Mouse (Mus musculus): ENCODE measurements around the gene 1700025C18Rik. TPM values are rescaled to one million over a fixed set of nuclear protein-coding genes. Genes with fewer than 3 reads are reported as not detected.

1700025C18Rik gene
- total RNA-seq, 4 experiments from 2014 or later, result not detected

DNA sequence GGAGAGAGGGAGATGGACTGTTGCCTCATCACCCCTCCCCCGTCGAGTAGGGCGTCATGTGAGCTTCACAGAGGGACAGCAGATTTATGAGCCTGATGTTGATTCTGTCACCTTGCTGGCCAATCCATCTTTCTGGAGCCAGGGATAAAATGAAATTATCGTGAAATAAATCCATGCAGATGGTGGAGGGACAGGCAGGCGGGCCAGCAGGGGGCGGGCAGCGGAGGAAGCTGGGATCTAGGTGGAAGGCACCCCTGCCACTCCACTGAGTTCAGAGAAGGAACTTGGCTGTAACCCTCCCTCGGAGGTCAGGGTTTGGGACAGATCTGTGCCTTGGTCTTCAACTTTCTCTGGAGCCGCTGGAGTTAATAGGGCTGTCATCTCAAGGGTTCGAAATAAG, 11.9 kb downstream of the 1700025C18Rik start:
- no peak for DNase-seq (ENCODE audit: low spot score in 2 of 2)

DNA sequence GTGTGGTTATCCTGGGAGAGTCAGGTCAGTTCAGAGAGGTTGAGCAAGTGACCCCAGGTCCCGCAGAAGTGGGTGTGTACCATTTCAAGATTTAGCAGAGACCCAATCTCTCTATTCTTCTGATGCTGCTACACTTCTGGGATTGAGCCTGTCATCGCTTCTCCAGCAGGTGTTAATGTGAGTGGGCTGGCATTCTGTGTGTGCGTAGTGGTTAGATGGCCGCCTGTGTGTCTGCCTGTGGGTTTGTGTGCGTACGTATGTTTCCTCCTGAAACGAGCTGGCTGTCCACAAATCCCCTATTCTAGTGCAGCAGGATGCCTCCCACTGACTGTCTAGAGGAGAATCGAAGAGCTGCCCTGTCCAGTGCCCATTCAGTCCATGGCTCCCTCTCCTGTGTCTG, 12.5 kb downstream of the 1700025C18Rik start:
- DNase-seq (ENCODE audit: low spot score in 2 of 2), result no peak

DNA sequence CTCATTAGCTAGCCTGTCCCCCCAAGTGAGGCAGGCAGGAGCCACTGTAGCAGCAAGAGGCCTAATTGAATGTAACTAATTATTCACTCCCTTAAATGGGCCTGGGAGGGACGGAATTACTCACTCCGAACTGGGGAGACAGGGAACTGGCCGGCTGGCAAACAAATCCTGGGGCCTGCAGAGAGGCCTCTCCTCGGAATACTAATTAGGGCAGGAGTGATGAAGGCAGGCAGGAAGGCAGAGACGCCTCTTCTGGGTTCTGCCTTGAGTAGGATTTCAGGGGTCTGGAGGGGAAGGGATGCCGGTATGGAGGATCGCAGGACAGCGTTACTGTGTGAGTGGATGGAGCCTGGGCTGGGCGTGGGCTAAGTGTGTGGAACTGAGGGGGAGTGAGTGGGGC, 13.5 kb downstream of the 1700025C18Rik start:
- DNase-seq (ENCODE audit: low spot score in 2 of 2), result no peak

DNA sequence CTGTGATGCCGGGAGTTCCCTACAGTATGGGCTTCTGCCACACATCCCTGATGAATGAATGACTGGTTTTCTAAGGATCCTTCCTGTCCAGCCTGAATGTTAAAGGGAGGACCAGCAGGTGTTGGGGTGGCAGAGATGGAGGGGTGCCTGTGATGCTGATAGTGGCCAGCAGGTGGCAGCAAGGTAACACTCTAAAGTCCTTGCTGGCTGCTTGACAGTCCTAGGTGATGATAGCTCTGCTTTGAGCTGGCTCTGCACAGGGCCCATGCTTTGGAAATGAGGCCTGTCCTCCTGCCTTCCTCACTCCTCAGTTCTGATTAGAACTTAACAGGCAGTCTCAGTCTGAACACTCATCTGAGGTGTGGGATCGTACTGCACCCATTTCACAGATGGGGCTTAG, 15.6 kb downstream of the 1700025C18Rik start:
- peak; percentile 50 to 51 for DNase-seq (ENCODE audit: low spot score in 2 of 2)

DNA sequence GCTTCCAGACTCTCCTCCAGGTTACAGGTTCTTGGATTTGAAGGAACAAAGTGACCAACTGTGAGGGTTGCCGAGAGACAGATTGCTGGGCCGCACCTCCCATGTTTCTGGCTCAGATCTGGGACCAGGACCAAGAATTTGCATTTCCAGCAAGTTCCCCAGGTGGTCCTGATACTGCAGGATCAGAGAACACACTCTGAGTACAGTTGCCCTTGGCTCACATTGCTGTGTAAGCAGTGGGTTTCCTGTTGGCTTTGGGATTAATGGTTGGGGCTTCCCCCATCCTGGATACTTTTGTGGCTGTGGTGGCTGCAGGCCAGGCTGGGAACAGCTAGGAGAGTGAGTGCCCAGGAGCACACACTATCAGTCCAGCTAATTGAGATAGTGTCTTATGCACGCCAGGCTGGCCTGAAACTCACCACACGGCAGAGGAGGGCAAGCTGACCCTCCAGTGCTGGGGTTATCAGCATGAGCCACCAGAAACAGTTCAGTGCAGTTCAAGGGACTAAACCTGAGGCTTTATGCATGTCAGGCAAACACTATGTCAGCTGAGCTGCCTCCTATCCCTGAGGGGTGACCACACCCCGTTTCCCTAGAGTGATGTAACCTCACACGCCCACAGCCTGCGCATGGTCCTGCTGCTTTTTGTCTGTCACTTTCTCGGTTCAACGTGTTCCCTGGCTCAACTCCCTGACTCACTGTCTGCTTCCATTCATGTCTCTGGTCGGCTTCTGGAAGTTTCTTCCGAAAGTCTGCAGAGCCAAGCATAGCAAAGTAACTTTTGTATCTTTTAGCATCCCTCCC, 16.3 kb downstream of the 1700025C18Rik start:
- DNase-seq (ENCODE audit: low spot score in 2 of 2), result no peak

DNA sequence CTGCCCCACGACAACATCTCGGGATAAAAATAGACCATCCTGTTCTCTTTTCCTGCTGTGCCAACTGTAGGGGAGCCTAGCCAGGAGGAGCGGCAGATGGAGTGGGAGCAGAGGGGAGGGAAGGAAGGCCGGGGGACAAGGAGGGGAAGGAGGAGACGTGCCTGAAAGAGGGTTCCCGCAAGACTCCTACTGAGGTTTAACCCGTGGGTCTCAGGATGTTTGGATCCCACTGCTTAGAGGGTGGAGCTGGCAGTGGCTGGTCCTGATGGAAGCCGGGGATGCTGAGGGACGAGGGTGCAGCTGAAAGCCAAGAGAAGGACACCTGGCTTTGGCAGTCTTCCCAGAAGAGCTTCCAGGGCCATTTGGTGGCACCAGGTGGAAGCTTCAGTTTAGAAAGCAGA, 17.2 kb downstream of the 1700025C18Rik start:
- DNase-seq (ENCODE audit: low spot score in 2 of 2), result no peak

DNA sequence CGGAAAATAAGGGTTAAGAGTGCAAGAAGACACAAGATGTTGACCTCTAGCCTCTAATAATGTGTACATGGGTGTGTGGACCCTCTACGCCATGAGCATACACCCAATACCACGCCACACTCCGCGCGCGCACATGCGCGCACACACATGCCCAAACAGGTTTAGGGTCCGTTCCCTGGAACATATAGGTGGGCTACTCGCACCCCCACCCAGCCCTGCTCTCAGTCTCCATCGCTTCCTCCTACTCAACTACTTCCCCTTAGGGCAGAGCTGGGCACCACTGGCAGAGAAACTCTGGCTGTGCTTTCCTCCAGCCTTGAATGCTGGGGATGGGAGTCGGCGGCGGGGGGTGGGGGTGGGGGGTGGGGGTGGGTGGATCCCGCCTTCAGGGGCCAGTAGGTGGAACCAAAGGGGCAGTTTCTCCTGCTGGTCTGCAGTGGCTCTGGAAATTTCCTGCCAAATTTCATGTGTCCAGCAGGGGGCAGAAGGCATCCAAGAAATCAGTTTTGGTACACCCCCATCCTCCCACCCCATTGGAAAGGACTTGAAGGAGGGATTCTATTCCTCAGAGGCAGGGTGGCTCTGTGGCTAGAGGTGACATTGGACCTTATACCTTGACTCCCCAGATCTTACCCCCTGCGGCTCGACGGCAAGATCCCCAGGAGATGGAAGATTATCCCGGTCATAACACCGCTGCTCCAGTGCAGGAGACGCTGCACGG, 20.3 kb downstream of the 1700025C18Rik start:
- DNase-seq (ENCODE audit: low spot score in 2 of 2), result peak; percentile 21 to 29

DNA sequence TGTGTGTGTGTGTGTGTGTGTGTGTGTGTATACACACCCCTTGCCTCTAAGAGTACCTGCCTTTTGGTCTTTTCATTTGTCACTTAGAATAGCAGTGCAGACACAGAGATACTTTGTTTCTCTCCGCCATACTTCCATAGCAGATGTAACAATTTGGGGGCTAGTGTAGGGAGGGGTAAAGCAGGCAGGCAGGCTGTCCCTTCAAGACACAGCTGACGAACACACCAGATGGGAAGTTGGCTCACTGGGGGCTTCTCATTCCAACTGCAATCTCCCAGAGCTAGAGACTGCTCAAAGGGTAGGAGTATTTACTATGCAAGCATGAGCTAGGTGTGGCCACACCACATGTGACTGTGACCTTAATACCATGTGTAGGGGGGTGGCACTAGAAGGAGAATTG, 21.7 kb downstream of the 1700025C18Rik start:
- DNase-seq (ENCODE audit: low spot score in 2 of 2), result no peak

DNA sequence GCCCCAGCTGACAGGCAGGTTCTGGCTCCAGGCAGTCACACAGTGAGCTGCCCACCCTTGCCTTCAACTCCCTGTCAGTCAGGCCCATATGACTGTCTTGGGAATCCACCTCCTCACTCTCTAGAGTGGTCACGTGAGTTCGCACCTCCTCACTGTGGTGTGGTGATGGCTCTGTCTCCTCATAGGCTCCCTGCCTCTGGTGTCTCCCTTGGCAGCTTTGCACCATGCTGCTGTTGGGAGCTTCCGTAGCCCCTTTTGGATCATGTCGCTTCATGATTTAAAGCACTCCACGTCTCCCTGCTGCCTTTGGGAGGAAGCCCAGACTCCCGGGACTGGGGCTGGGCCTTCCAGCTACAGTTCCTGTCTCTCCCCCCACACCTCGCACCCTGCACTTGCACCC, 26.1 kb downstream of the 1700025C18Rik start:
- DNase-seq (ENCODE audit: low spot score in 2 of 2), result no peak

DNA sequence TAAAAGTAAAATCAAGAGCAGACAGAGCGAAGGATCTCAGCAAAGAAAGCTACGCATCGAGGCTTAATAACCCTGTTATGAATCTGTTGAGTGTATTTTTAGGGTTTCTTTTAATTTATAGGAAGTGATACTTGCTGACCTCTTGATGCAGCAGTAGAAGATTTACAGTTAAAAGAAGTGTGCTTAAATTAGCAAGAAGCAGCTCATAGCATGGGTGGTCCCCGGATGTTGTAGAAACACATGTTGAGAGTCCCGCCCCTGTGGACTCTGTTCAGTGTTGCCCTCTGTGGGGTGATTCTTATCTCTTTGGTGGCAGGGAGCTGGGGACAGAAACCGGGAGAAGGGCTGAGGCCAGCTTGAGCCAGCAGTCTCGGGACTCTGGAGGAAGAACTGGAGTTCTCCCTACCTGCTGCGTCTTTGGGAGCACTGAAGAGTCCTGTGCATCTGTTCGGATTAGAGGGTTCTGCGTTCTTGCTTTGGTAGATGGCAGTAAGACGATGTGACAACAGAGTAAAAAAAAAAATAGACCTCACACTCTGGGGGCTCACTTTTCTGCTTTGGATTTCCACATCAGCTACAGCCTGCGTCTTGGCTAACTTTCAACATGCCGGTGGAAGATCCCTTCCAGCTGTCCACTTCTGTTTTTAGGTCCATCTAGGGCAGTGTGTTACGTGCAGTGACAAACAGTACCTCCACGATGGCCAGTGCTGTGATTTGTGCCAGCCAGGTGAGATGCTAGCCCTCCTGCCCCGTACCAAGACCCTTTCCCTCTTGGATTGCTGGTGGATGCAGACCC, 28.7 kb downstream of the 1700025C18Rik start:
- DNase-seq (ENCODE audit: low spot score in 2 of 2), result no peak

DNA sequence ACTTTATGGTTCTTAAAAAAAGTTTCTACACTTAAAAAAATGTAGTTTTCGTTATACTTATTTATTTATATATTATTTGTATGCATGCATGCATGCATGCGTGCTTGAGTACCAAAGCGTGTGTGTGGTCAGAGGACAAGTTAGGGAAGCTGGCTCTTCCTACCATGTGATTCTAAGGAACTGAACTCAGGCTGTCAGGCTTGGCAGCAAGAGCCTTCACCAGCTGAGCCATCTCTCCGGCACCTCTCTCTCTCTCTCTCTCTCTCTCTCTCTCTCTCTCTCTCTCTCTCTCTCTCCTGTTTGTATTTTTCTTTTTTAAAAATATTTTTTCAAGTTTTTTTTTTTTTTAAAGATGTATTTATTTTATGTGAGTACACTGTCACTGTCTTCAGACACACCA, 30.6 kb downstream of the 1700025C18Rik start:
- DNase-seq (ENCODE audit: low spot score in 2 of 2), result no peak

DNA sequence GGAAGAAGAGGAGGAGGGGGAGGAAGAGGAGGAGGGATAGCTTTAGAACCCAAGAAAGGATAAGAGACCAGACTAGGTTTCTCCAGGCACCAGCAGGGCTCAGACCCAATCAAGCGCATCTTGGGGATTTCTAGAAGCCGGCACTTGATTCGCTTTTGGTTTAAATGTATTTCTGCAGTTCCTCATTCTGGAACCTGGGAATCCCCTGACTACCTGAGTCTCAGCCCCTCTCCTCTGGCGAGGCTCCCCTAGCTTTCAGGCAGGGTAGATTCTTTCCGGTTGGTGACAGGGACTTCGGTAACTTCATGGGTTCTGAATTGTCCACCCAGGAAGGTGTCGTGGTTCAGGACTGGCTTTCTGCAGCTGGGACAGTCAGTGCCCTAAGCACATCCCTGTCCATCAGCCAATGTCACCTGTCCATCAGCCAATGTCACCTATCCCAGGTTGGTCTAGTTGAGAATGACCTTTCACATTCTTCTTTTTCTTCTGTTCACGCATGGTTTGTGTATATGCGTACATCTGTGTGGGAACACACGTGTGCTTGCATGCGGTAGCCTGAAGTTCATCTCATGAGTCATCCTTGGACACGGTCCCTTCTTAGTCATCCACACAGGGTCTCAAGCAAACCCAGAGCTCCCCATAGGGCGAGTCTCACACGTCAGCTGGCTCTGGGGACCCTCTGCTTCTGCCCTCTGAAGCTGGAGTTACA, 34.0 kb downstream of the 1700025C18Rik start:
- no peak for DNase-seq (ENCODE audit: low spot score in 2 of 2)

DNA sequence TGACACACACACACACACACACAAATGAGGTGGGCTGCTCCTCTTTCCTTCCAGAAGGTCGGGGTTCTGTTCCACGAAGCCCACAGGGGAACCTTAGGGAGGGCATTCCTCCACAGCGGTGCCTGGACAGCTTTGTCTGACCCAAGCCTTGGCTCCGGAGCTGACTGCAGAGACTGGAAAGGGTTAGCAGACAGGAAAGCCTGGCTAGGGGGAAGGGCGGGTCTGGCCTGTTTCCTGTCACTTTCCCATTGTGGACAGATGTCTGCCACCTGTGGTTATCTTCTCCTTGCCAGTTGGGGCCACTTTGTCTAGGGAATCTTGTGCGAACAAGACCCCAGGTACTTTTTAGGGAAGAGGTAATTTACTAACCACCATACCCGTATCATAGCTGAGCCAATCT, 34.6 kb downstream of the 1700025C18Rik start:
- no peak for DNase-seq (ENCODE audit: low spot score in 2 of 2)

DNA sequence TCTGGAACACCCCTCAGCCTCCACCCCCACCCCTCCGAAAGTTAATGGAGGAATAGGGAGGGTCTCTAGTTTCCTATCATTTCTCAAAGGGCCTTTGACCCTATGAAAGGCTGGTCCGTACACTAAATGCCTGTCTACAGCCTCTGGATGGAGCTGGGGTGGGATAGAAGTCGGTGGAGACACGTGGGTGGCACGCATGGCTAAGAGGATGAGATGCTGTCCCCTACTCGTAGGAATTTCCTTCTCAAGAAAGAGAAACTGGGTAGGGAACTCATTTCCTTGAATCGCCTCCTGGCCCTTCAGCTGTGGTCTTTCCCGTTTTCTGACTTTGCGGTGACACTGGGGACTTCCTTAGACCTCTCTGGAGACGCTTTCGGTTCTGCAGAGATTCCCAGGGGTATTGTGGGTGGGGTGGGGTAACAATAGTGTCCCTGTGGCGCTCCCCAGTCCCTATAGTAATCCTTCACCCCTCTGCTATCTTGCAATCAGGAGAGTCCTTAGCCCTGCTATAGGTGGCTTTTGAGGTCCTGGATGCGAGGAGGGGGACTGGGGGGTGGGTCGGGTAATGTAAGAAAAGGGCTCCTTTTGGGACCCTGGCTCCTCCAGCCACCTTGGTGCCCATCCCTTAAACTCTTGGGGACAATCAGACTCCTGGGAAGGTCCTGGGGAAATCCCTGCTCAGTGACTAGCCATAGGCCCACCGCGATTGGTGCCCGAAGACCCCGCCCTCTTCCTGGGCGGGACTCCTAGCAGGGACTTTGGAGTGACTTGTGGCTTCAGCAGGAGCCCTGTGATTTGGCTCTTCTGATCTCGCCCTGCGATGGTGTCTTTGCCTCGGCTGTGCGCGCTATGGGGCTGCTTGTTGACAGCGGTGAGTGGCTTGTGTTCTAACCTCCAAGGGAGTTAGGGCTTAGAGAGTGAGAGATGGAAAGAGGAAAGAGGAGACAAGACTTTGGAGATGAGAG, 35.4 kb downstream of the 1700025C18Rik start, which contains the start of gene Cd40:
Gene Cd40, plus strand, starts transcription at position 740 of the 965 bp plus-strand sequence.
- DNase-seq (ENCODE audit: low spot score in 2 of 2), result peak; percentile 28 to 42

DNA sequence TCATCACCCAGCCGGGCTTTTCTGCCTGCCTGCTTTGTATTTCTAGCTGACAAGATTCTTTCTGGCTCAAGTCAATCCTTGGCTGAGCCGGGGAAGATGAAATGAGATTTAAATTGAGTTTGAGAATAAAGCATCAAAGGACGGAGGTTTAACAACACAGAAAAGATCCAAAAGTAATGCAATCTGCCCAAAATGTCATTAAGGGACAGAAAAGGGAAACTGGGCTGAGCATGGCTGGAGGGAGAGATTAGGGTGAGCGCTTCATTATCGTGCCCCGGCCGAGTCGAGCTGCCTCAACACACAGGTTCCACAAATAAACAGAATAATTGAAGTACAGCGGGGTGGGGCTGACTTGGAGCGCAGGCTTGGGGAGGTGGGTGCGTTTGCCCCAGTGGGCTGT, 39.0 kb downstream of the 1700025C18Rik start:
- DNase-seq (ENCODE audit: low spot score in 2 of 2), result no peak

DNA sequence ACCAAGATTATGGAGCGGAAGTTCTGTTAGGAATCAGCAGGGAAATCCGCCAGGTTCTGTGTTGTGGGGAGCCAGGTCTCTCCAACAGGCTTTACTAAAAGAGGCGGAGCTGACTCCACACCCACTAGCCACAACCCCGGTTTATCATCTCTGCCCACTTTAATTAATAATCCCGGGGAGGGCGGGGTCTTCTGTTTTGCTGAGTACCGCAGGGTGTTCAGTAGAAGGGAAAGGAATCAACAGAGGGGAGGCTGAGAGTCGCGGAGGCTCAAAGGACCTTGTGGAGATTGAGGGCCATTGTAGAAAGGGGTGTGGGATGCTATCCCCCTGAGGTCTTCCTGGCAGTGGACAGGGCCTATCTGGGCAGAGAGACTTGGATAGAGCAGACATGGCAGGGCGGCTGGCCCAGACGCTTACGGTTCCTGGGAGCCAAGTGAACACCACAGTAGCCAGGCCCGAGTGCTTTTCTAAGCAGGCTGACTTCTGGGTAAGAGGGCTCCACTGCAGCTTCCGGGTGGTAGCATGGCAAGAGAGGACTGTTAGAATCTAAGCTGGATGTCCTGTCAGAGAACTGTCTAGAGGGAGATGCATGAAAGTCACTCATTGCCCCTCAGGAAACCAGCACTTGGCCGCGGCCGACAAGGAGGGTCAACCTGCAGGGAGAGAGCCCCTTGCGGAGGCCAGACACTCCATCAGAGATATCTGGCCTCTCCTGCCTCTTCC, 39.6 kb downstream of the 1700025C18Rik start:
- no peak for DNase-seq (ENCODE audit: low spot score in 2 of 2)

DNA sequence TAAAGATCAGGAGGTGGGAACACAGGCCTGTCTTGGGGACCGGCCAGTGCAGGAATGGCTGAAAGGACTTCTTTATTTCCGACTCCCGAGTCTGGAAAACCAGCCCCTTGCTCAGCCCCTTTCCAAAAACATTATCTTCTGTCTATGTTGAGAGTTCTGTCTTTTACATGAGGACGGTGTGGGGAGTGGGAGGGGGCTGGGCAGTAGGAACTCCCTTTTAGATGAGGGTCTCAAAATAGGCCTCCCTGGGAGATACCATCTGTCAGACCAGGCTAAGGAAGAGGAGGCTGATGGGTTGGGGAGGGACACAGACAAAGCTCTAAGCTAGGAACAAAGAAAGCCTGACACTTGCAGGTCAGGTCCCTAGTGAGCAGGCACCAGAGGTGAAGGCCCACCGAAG, 41.5 kb downstream of the 1700025C18Rik start:
- no peak for DNase-seq (ENCODE audit: low spot score in 2 of 2)

DNA sequence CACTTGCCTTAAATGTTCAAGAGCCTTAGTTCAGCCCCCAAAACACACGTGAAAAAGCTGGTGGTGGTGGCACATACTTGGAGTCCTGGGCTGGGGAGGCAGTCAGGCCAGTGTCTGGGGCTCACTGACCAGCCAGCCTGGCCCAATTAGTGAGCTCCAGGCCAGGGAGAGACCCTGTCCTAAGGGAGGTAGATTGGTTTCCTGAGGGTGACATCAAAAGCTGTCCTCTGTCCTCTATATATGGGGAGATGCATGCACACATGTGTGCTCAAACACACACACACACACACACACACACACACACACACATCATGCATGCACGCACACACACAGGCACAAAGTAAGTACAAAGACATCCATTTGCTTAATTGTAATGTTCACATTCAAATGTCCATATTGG, 46.8 kb downstream of the 1700025C18Rik start:
- no peak for DNase-seq (ENCODE audit: low spot score in 2 of 2)

DNA sequence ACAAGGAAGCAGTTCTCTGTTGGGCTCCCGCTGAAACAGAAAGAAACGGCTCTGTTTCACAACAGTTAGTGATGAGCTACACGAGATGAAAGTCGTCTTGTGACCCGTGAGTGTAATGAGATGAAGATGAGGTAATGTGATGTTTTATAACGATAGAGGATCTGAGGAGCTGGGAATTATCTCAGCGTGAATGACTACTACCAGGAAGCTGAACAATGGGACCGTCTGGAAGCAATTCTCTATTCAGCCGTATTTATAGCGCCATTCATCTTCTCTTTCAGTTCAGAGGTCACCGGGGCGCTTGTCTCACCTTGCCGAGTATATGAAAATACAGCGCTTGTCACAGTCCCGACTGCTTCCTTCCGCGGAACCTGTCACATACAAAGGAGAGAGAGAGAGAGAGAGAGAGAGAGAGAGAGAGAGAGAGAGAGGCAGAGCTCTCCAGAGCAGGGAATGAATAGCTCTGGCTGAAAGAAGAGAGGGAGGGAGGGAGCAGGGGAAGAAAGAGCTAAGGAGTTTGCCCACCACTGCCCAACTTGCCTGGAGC, 47.4 kb downstream of the 1700025C18Rik start:
- DNase-seq (ENCODE audit: low spot score in 2 of 2), result no peak

Data from gastrocnemius, adult 8-10 months (tissue).